Mouse (Mus musculus) c-Kit-positive CD71-positive TER-119-negative erythroid progenitor cells, embryonic 14.5 days (primary cell): Measurements from ENCODE around the gene Golga5.
"Not testable (repeated sequence)": the region's sequence is repeated elsewhere in the genome, so short reads cannot be mapped to it uniquely, and the experiment has no call there.

Experiments used
- DNase-seq: peaks from one replicate; pipeline ENCODE4 v3.0.0-alpha.2; 2013; ENCODE audit warnings: low read depth

Gene Golga5

GRCm38 (mm10) chr12:102445436-102445835, 23.5 kb upstream of the Golga5 start:
- no peak for DNase-seq

GRCm38 (mm10) chr12:102450437-102450836, 18.5 kb upstream of the Golga5 start:
- no peak for DNase-seq

GRCm38 (mm10) chr12:102451126-102451851, 17.6 kb upstream of the Golga5 start:
- DNase-seq = no peak

GRCm38 (mm10) chr12:102453581-102453980, 15.4 kb upstream of the Golga5 start:
- no peak for DNase-seq

- DNase-seq = no peak
Measured at GRCm38 (mm10) chr12:102456467-102457193, 12.3 kb upstream of the Golga5 start.

- DNase-seq = no peak
Measured at GRCm38 (mm10) chr12:102460014-102460413, 8.9 kb upstream of the Golga5 start.

GRCm38 (mm10) chr12:102461177-102461576, 7.8 kb upstream of the Golga5 start:
- DNase-seq = no peak

GRCm38 (mm10) chr12:102464650-102465049, 4.3 kb upstream of the Golga5 start:
- peak; percentile 25 for DNase-seq

- DNase-seq = no peak
Measured at GRCm38 (mm10) chr12:102468136-102468535, 799 bp upstream of the Golga5 start.

GRCm38 (mm10) chr12:102474411-102474810, 5.5 kb downstream of the Golga5 start:
- no peak for DNase-seq

GRCm38 (mm10) chr12:102480481-102480880, 11.5 kb downstream of the Golga5 start:
- no peak for DNase-seq

GRCm38 (mm10) chr12:102484946-102485345, 16.0 kb downstream of the Golga5 start:
- DNase-seq = no peak

- no peak for DNase-seq
Measured at GRCm38 (mm10) chr12:102491911-102492310, 23.0 kb downstream of the Golga5 start.

- DNase-seq = not testable (repeated sequence)
Measured at GRCm38 (mm10) chr12:102495754-102496153, 26.8 kb downstream of the Golga5 start.

- DNase-seq = no peak
Measured at GRCm38 (mm10) chr12:102497905-102498304, 29.0 kb downstream of the Golga5 start.

GRCm38 (mm10) chr12:102498726-102499125, 29.8 kb downstream of the Golga5 start:
- no peak for DNase-seq

GRCm38 (mm10) chr12:102499210-102499609, 30.3 kb downstream of the Golga5 start:
- no peak for DNase-seq

GRCm38 (mm10) chr12:102499723-102500122, 30.8 kb downstream of the Golga5 start:
- DNase-seq = no peak

- DNase-seq = no peak
Measured at GRCm38 (mm10) chr12:102501038-102501437, 32.1 kb downstream of the Golga5 start.

- no peak for DNase-seq
Measured at GRCm38 (mm10) chr12:102501848-102502595, 33.1 kb downstream of the Golga5 start.

GRCm38 (mm10) chr12:102505131-102505713, 36.3 kb downstream of the Golga5 start:
- DNase-seq = no peak

GRCm38 (mm10) chr12:102505949-102506348, 37.0 kb downstream of the Golga5 start:
- no peak for DNase-seq
